Mouse (Mus musculus): ENCODE results near the gene Rfxap. TPM values are rescaled to one million over a fixed set of nuclear protein-coding genes. Genes with fewer than 3 reads are reported as not detected.

Gene Rfxap
- 45.6 and 88.4 TPM in 2 replicates for polyA plus RNA-seq (2012; ENCODE audit: low replicate concordance)

GRCm38 (mm10) chr3:54807666-54808217 lies at the start of gene Rfxap:
TSS of gene Rfxap (minus strand) at chr3:54807791.

DNA sequence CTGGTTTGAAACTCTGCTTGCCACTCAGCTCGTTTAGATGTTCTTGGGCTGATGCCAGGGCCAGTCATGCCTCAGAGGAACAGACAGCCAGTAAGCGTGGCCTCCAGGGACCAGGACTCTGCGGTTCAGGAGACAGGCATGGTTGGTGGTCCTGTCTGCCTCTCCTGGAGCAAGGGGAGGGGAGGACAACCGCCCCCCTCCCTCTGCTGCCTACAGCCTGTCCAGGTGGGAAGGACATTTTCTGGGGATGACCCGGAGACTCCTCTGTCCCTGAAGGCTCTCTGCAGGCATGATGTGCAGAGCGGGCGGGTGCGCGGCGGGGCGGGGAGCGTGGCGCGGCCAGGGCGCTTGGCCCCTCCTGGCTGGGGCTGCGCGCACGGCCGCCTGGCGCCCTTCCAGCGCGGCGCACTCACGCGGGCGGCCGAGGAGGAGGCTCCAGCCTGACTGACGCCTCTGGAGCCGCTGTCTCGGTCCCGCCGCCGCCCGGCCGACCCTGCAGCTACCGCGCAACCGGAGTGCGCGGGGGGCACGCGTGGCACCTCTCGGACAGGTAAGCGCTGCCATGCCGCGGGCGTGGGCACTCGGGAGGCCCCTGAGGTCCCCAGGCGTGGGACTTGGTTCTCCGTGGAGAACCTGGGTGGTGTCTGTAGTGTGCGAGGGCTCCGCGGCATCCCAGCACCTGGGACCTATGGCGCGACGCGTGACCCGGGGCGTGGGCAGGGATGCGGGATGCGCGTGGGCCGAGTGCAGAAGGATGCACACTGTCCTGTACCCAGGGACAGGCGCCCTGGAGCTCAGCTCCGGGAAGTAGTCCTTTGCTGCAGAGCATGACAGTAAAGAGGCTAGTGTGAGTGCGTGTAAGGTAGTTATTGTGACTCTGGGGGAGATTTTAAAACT lies 52.2 kb downstream of the Rfxap start, which contains the start of gene Smad9:
Smad9 (plus strand) TSS at position 438 of the 897 bp plus-strand sequence.

Other genes starting within 250 kb of the Rfxap start
- gene Supt20, start 115.0 kb downstream of the Rfxap start, polyA plus RNA-seq (2012; ENCODE audit: low replicate concordance): 5.4 and 17.9 TPM in 2 replicates
- not detected in 2 replicates for gene Gm21958, start 93.4 kb downstream of the Rfxap start, polyA plus RNA-seq (2012; ENCODE audit: low replicate concordance)
- gene Exosc8, start 72.4 kb downstream of the Rfxap start, polyA plus RNA-seq (2012; ENCODE audit: low replicate concordance): 6.2 and 28.7 TPM in 2 replicates
- 0.67 and 4.6 TPM in 2 replicates for gene Alg5, start 72.3 kb downstream of the Rfxap start, polyA plus RNA-seq (2012; ENCODE audit: low replicate concordance)
- not detected in 2 replicates for gene Smad9, start 52.2 kb downstream of the Rfxap start, polyA plus RNA-seq (2012; ENCODE audit: low replicate concordance)
- not detected in 2 replicates for gene Sertm1, start 108.1 kb upstream of the Rfxap start, polyA plus RNA-seq (2012; ENCODE audit: low replicate concordance)
- gene Ccna1, start 247.7 kb upstream of the Rfxap start, polyA plus RNA-seq (2012; ENCODE audit: low replicate concordance): not detected in 2 replicates